Mouse (Mus musculus) CH12.LX (cell line): ENCODE measurements around the gene Dbi. TPM values are rescaled to one million over a fixed set of nuclear protein-coding genes. Genes with fewer than 3 reads are reported as not detected.

Experiments used
- DNase-seq: peaks from one replicate; pipeline ENCODE4 v3.0.0-alpha.2; 2013; ENCODE audit errors: extremely low read depth
- H3K27ac ChIP-seq: 2 replicates; pipeline ENCODE4 v1.5.1; 2012; ENCODE audit warnings: low read depth, mild to moderate bottlenecking, control low read depth, moderate library complexity; ENCODE audit not compliant: insufficient read depth
- H3K27me3 ChIP-seq: replicated peaks from 2 replicates; pipeline ENCODE3; 2012; ENCODE audit warnings: inconsistent platforms
- H3K36me3 ChIP-seq, 2 experiments: replicated peaks in 1 of 2; 2 replicates each; pipeline versions ENCODE3 to v1.6.1; 2012; ENCODE audit warnings: inconsistent platforms in 1 of 2, low read length in 1 of 2, mild to moderate bottlenecking in 1 of 2, mixed read lengths in 1 of 2, moderate library complexity in 1 of 2; ENCODE audit not compliant: control insufficient read depth in 1 of 2, insufficient read depth in 1 of 2
- H3K4me1 ChIP-seq, 2 experiments: 2 replicates each; pipeline ENCODE4 v1.6.1; 2012; ENCODE audit warnings: inconsistent platforms in 1 of 2, moderate library complexity in 1 of 2; ENCODE audit not compliant: insufficient read depth in 2 of 2, control insufficient read depth in 1 of 2
- H3K4me2 ChIP-seq: 2 replicates; pipeline ENCODE4 v1.6.1; 2012; ENCODE audit warnings: low read depth, mild to moderate bottlenecking, control low read depth; ENCODE audit not compliant: poor library complexity, insufficient read depth, severe bottlenecking
- H3K4me3 ChIP-seq, 3 experiments: fragments of 150-350 bp in 1 of 3; sonication (generic) in 1 of 3; replicated peaks in 1 of 3; 2 replicates each; pipeline versions ENCODE3 to v1.5.1; 2011 to 2012; ENCODE audit warnings: low read depth in 2 of 3, low read length in 2 of 3, mild to moderate bottlenecking in 2 of 3, moderate library complexity in 2 of 3, control low read depth in 1 of 3, improper control_type of control experiment in 1 of 3, inconsistent platforms in 1 of 3, mixed read lengths in 1 of 3; ENCODE audit not compliant: poor library complexity in 1 of 3
- H3K79me2 ChIP-seq: replicated peaks from 2 replicates; pipeline ENCODE4 v1.6.1; 2012; ENCODE audit warnings: mild to moderate bottlenecking, moderate library complexity; ENCODE audit not compliant: control insufficient read depth, poor library complexity, insufficient read depth, severe bottlenecking; ENCODE audit errors: extremely low read depth
- H3K9ac ChIP-seq: 2 replicates; pipeline ENCODE4 v1.6.1; 2012; ENCODE audit warnings: low read depth, mild to moderate bottlenecking, control low read depth, moderate library complexity; ENCODE audit not compliant: insufficient read depth
- H3K9me3 ChIP-seq: replicated peaks from 2 replicates; pipeline ENCODE3; 2012; ENCODE audit warnings: low read length, inconsistent platforms, mixed read lengths
- CHD2 ChIP-seq: IDR thresholded peaks from 2 replicates; pipeline ENCODE4 v1.6.1; 2011; ENCODE audit warnings: low read length, improper control_type of control experiment
- E2F4 ChIP-seq: IDR thresholded peaks from 2 replicates; pipeline ENCODE4 v1.6.1; 2011; ENCODE audit warnings: low read depth, low read length, improper control_type of control experiment; ENCODE audit not compliant: insufficient replicate concordance
- EP300 ChIP-seq: IDR thresholded peaks from 2 replicates; pipeline ENCODE4 v1.6.1; 2011; ENCODE audit warnings: low read length, improper control_type of control experiment
- ETS1 ChIP-seq: conservative IDR thresholded peaks from 2 replicates; pipeline ENCODE4 v1.6.1; 2012; ENCODE audit warnings: low read depth, mild to moderate bottlenecking, inconsistent platforms, low read length, improper control_type of control experiment, moderate library complexity
- GABPA ChIP-seq: IDR thresholded peaks from 2 replicates; pipeline ENCODE4 v1.6.1; 2012; ENCODE audit warnings: low read depth, low read length, improper control_type of control experiment, inconsistent platforms; ENCODE audit not compliant: insufficient replicate concordance
- HCFC1 ChIP-seq: IDR thresholded peaks from 2 replicates; pipeline ENCODE4 v1.6.1; 2012; ENCODE audit warnings: low read depth, mild to moderate bottlenecking, inconsistent platforms, low read length, improper control_type of control experiment
- IRF4 ChIP-seq: IDR thresholded peaks from 2 replicates; pipeline ENCODE4 v1.6.1; 2014; ENCODE audit warnings: low read depth, mild to moderate bottlenecking, inconsistent platforms, low read length, improper control_type of control experiment
- JUND ChIP-seq: conservative IDR thresholded peaks from 2 replicates; pipeline ENCODE4 v1.6.1; 2011; ENCODE audit warnings: low read depth, low read length, improper control_type of control experiment
- KAT2A ChIP-seq: IDR thresholded peaks from 2 replicates; pipeline ENCODE4 v1.6.1; 2012; ENCODE audit warnings: low read length, improper control_type of control experiment, inconsistent platforms; ENCODE audit not compliant: insufficient replicate concordance
- MAX ChIP-seq: IDR thresholded peaks from 2 replicates; pipeline ENCODE4 v1.6.1; 2011; ENCODE audit warnings: low read length, improper control_type of control experiment
- MEF2A ChIP-seq: IDR thresholded peaks from 2 replicates; pipeline ENCODE4 v1.6.1; 2014; ENCODE audit warnings: low read depth, mild to moderate bottlenecking, inconsistent platforms, low read length, improper control_type of control experiment, borderline replicate concordance
- MYC ChIP-seq: IDR thresholded peaks from 2 replicates; pipeline ENCODE4 v1.6.1; 2011; ENCODE audit warnings: low read depth, mild to moderate bottlenecking, improper control_type of control experiment, low read length
- NELFE ChIP-seq: IDR thresholded peaks from 2 replicates; pipeline ENCODE4 v1.6.1; 2011; ENCODE audit warnings: low read depth, low read length, improper control_type of control experiment
- NRF1 ChIP-seq: IDR thresholded peaks from 2 replicates; pipeline ENCODE4 v1.6.1; 2014; ENCODE audit warnings: low read depth, mild to moderate bottlenecking, inconsistent platforms, low read length, improper control_type of control experiment, moderate library complexity
- PAX5 ChIP-seq: IDR thresholded peaks from 2 replicates; pipeline ENCODE4 v1.6.1; 2012; ENCODE audit warnings: low read length, inconsistent platforms, mixed read lengths
- POLR2AphosphoS2 ChIP-seq: IDR thresholded peaks from 2 replicates; pipeline ENCODE4 v1.6.1; 2011; ENCODE audit warnings: low read depth, low read length, improper control_type of control experiment
- SIN3A ChIP-seq: IDR thresholded peaks from 2 replicates; pipeline ENCODE4 v1.6.1; 2012; ENCODE audit warnings: low read length, improper control_type of control experiment, inconsistent platforms
- TBP ChIP-seq: conservative IDR thresholded peaks from 2 replicates; pipeline ENCODE4 v1.6.1; 2011; ENCODE audit warnings: low read depth, low read length, improper control_type of control experiment
- ZKSCAN1 ChIP-seq: IDR thresholded peaks from 2 replicates; pipeline ENCODE4 v1.6.1; 2012; ENCODE audit warnings: low read depth, inconsistent platforms, low read length, improper control_type of control experiment, borderline replicate concordance
- ZMIZ1 ChIP-seq: IDR thresholded peaks from 2 replicates; pipeline ENCODE4 v1.6.1; 2012; ENCODE audit warnings: low read depth, mild to moderate bottlenecking, inconsistent platforms, low read length, improper control_type of control experiment
- ZNF384 ChIP-seq: IDR thresholded peaks from 2 replicates; pipeline ENCODE4 v1.6.1; 2012; ENCODE audit warnings: low read depth, low read length, improper control_type of control experiment, inconsistent platforms
- dilution Hi-C: fragments of 300-500 bp; cut with MboI; formaldehyde crosslinking; loops from 2 replicates; pipeline ENCODE4 v1.14.3; 2020; ENCODE audit warnings: low sequenced_read_pairs; ENCODE audit not compliant: extremely low pct_unique_long_range_greater_than_20kb, extremely low pct_ligation_motif_present
- in situ Hi-C: fragments of 300-500 bp; cut with MboI; formaldehyde crosslinking; loops from 3 replicates; pipeline ENCODE4 v1.14.3; 2019; ENCODE audit warnings: low sequenced_read_pairs, low pct_ligation_motif_present, low pct_unique_long_range_greater_than_20kb, mixed read lengths
- polyA plus RNA-seq: library from polyadenylated mRNA; unstranded; fragments of >175 nt; gene quantifications from 2 replicates; pipeline ENCODE4 v1.2.1, GENCODE M21; 2012; ENCODE audit warnings: low read depth; ENCODE audit not compliant: insufficient read length
- total RNA-seq, 2 experiments: library from RNA; depleted of rRNA; stranded (reverse); fragments of 300-350 nt in 1 of 2; fragments of >200 nt in 1 of 2; gene quantifications; 2 replicates each; pipeline ENCODE4 v1.2.3; 2012 to 2014

Dbi gene
- total and polyA plus RNA-seq, 3 experiments, result 346 to 499 (median 357) TPM

DNA sequence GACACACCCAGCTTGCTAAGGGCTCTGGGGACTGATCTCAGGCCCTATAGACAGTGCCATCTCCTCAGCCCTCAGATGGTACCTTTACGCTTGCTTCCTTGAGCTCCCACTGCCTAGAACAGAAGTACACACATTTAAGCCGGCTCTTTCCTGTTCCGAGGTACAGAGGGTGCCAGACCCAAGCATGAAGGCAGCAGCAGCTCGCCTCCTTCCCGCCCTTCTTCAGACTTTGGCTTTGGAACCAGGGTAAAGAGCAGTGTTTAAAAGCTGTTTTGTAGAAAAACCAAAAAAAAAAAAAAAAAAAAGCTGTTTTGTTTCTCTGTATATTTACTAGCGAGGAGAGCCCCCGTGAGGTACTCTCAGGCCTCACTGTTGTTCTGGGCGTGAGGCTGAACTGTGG lies 9.1 kb downstream of the Dbi start:
- Histone ChIP-seq H3K27me3 (no peaks in the 10 kb centered on the region), H3K9me3 (peaks cover 22% of the 10 kb centered on the region), H3K4me3 (no peak overlapping the region), H3K27ac (no peak overlapping the region), H3K36me3 (peaks cover 42 to 59% of the 10 kb centered on the region in 2 experiments), H3K9ac (no peak overlapping the region), H3K4me1 (no peaks in the 10 kb centered on the region), H3K4me2 (no peak overlapping the region), H3K79me2 (no peaks in the 10 kb centered on the region)
- TF ChIP-seq KAT2A (no peak), ZMIZ1 (no peak), CHD2 (no peak), TBP (no peak), EP300 (no peak), MEF2A (no peak), PAX5 (no peak), ZKSCAN1 (no peak), E2F4 (no peak), SIN3A (no peak), ZNF384 (no peak), ETS1 (no peak), NRF1 (no peak)
- dilution Hi-C loops (no loop called here), in situ Hi-C loops (no loop called here)
- no peak for DNase-seq

DNA sequence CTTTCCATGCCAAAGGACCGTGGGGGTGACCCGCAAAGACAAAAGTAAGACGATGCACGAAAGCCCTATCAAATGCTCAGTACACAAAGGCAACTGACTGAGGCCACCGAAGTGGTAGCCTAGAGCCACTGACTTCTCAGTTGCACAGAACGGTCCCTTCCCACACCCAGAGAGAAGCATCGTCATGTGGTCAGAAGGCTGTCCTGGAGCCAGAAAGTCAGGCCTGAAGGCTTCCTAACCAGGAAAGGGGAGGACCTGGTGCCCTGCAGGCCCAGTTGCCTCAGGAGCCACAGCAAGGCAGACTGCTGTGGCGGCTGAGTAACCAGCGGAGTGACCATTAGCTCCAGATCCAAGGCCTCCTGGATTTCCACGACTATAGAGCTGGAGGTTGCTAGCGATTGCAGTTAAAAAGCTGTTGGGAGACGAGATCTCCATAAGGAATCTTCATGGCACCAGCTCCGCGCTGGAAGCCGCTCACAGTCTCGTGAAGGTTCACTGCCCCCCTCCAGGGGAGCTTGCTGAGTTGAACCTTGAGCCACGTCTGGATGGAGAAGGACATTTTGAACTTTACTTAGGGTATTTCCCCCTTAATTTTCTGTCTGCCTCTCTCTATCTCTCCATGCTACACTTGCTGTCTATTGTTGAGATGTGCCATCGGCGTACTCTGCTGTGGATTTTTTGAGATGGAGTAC lies 11.0 kb downstream of the Dbi start:
- H3K4me1 ChIP-seq, result no peaks in the 10 kb centered on the region
- H3K9ac ChIP-seq, result no peak overlapping the region
- no peak overlapping the region for H3K4me2 ChIP-seq
- DNase-seq, result no peak
- peaks cover 26 to 41% of the 10 kb centered on the region in 2 experiments for H3K36me3 ChIP-seq
- no peak overlapping the region for H3K27ac ChIP-seq
- H3K27me3 ChIP-seq, result no peaks in the 10 kb centered on the region
- no peak overlapping the region for H3K4me3 ChIP-seq
- H3K9me3 ChIP-seq, result peaks cover 8% of the 10 kb centered on the region
- no peaks in the 10 kb centered on the region for H3K79me2 ChIP-seq
- in situ Hi-C loops, result no loop called here
- no peak for TF ChIP-seq EP300
- no peak for TF ChIP-seq ZMIZ1
- TF ChIP-seq MAX, result no peak
- no peak for TF ChIP-seq GABPA
- no peak for TF ChIP-seq TBP
- TF ChIP-seq HCFC1, result no peak
- no peak for TF ChIP-seq IRF4
- no peak for TF ChIP-seq JUND
- TF ChIP-seq SIN3A, result no peak
- no peak for TF ChIP-seq PAX5
- no peak for TF ChIP-seq POLR2AphosphoS2
- TF ChIP-seq MYC, result no peak
- no peak for TF ChIP-seq NELFE
- no peak for TF ChIP-seq E2F4
- no peak for TF ChIP-seq ETS1
- dilution Hi-C loops, result no loop called here
